Comparison of ENCODE assay signal across 8 mouse cellular contexts in genomic region chr12:70654546-70654945, GRCm38 (mm10).
DNase-seq lines count a peak whose midpoint lies in the region; ATAC-seq and TF ChIP-seq lines count a peak whose summit lies in the region.

No protein-coding gene starts in this region.

- WGBS in midbrain, postnatal 0 days: 82% methylated on average over 3 of the region's 3 CpGs
- 84% methylated on average over 3 of the region's 3 CpGs for WGBS in midbrain, embryonic 14.5 days
- 12% methylated on average over 3 of the region's 3 CpGs for WGBS in heart, embryonic 16.5 days

- no peak for ATAC-seq in midbrain, postnatal 0 days (ENCODE audit: low FRiP score)
- no peak for ATAC-seq in midbrain, embryonic 14.5 days (ENCODE audit: low FRiP score, low TSS enrichment)
- ATAC-seq in heart, embryonic 16.5 days (replicated peaks; ENCODE audit: extremely low read depth, insufficient read depth, low FRiP score): peak; percentile 54

- H3K9me3 ChIP-seq in midbrain, postnatal 0 days (ENCODE audit: low read length): no peaks in the 10 kb centered on the region
- H3K9me3 ChIP-seq in midbrain, embryonic 14.5 days (ENCODE audit: control insufficient read depth, low read length): no peaks in the 10 kb centered on the region
- no peaks in the 10 kb centered on the region for H3K9me3 ChIP-seq in heart, embryonic 16.5 days (replicated peaks; ENCODE audit: control insufficient read depth, low read length)

- no peak overlapping the region for H3K9ac ChIP-seq in midbrain, postnatal 0 days (replicated peaks; ENCODE audit: low read length, poor library complexity, severe bottlenecking)
- H3K9ac ChIP-seq in midbrain, embryonic 14.5 days (replicated peaks; ENCODE audit: low read length): no peak overlapping the region
- no peak overlapping the region for H3K9ac ChIP-seq in heart, embryonic 16.5 days (ENCODE audit: low read length)

- no peak for TF ChIP-seq CTCF in midbrain, postnatal 0 days (IDR thresholded peaks at IDR 0.05)

- no peaks in the 10 kb centered on the region for H3K4me1 ChIP-seq in midbrain, postnatal 0 days (ENCODE audit: insufficient read depth, low read length)
- H3K4me1 ChIP-seq in midbrain, embryonic 14.5 days (ENCODE audit: control insufficient read depth, insufficient read depth, low read length): no peaks in the 10 kb centered on the region
- H3K4me1 ChIP-seq in heart, embryonic 16.5 days (ENCODE audit: control insufficient read depth, insufficient read depth, low read length): peaks cover 45% of the 10 kb centered on the region

- DNase-seq in midbrain, postnatal 0 days (ENCODE audit: low spot score): peak; percentile 66
- no peak for DNase-seq in midbrain, embryonic 14.5 days
- peak; percentile 64 for DNase-seq in brain, embryonic 18.5 days (ENCODE audit: low read depth, low spot score)
- DNase-seq in ovary, postnatal 14 days (ENCODE audit: low spot score): peak; percentile 62
- DNase-seq in layer of hippocampus, adult 8-10 months (ENCODE audit: low spot score in 2 of 2): no peak
- no peak for DNase-seq in T-cell, adult 2 months (ENCODE audit: low spot score)
- DNase-seq in retina, postnatal 1 day: no peak

- no peak overlapping the region for H3K4me3 ChIP-seq in midbrain, postnatal 0 days (ENCODE audit: low read depth, low read length)
- no peak overlapping the region for H3K4me3 ChIP-seq in midbrain, embryonic 14.5 days (replicated peaks; ENCODE audit: low read depth, low read length)
- H3K4me3 ChIP-seq in heart, embryonic 16.5 days (ENCODE audit: low read length): no peak overlapping the region

- H3K36me3 ChIP-seq in midbrain, postnatal 0 days (ENCODE audit: insufficient read depth, low read length): no peaks in the 10 kb centered on the region
- no peaks in the 10 kb centered on the region for H3K36me3 ChIP-seq in midbrain, embryonic 14.5 days (ENCODE audit: control insufficient read depth, insufficient read depth, low read length)
- H3K36me3 ChIP-seq in heart, embryonic 16.5 days (ENCODE audit: control insufficient read depth, insufficient read depth): no peaks in the 10 kb centered on the region

- H3K4me2 ChIP-seq in midbrain, postnatal 0 days (ENCODE audit: low read depth, low read length, poor library complexity, severe bottlenecking): no peak overlapping the region
- H3K4me2 ChIP-seq in midbrain, embryonic 14.5 days (ENCODE audit: low read length): no peak overlapping the region
- no peak overlapping the region for H3K4me2 ChIP-seq in heart, embryonic 16.5 days (ENCODE audit: low read depth, low read length)

- H3K27ac ChIP-seq in midbrain, postnatal 0 days (ENCODE audit: low read depth, low read length): no peak overlapping the region
- no peak overlapping the region for H3K27ac ChIP-seq in midbrain, embryonic 14.5 days (replicated peaks; ENCODE audit: low read depth, low read length)
- H3K27ac ChIP-seq in heart, embryonic 16.5 days (ENCODE audit: low read length): peak overlapping the region; percentile 80

- no peaks in the 10 kb centered on the region for H3K27me3 ChIP-seq in midbrain, postnatal 0 days (ENCODE audit: insufficient read depth, low read length)
- H3K27me3 ChIP-seq in midbrain, embryonic 14.5 days (ENCODE audit: control insufficient read depth, insufficient read depth, low read length): no peaks in the 10 kb centered on the region
- no peaks in the 10 kb centered on the region for H3K27me3 ChIP-seq in heart, embryonic 16.5 days (ENCODE audit: control insufficient read depth, insufficient read depth, low read length)

Comparison
In these comparisons a context has a peak if more than half of its experiments do, and no peak if none do; other contexts are left out.
1. DNase-seq: peak in midbrain, postnatal 0 days (single experiment), brain, embryonic 18.5 days (single experiment) and ovary, postnatal 14 days (single experiment); none in midbrain, embryonic 14.5 days (single experiment), layer of hippocampus, adult 8-10 months (0 of 2), T-cell, adult 2 months (single experiment) and retina, postnatal 1 day (single experiment).